14 mouse cellular contexts compared by ENCODE assay signal in genomic region chr17:87760315-87760714, GRCm38 (mm10). TPM values are rescaled to one million over a fixed set of nuclear protein-coding genes. Genes with fewer than 3 reads are reported as not detected.
"Had no signal": no experiment of that assay in that cellular context is flagged by ENCODE, and none has a peak within 500 bp of the region (broad histone marks: within the 10 kb centered on the region; RNA-seq: fewer than 3 reads in every experiment).

No protein-coding gene starts in this region.

- H3K4me3 ChIP-seq: limb, embryonic 12.5 days; liver, embryonic 13.5 days; midbrain, embryonic 12.5 days had no signal

- H3K27ac ChIP-seq: kidney, postnatal 0 days; limb, embryonic 12.5 days; liver, embryonic 13.5 days; midbrain, embryonic 12.5 days had no signal

- H3K27me3 ChIP-seq: limb, embryonic 12.5 days; liver, embryonic 13.5 days had no signal

- H3K4me1 ChIP-seq: limb, embryonic 12.5 days; liver, embryonic 13.5 days; midbrain, embryonic 12.5 days had no signal

- ATAC-seq: midbrain, embryonic 16.5 days had no signal

- DNase-seq: kidney, adult 9 months; liver; liver, embryonic 13.5 days; lung, adult 18-20 months; right cerebral cortex, postnatal 14 days; thymus, adult 18-20 months; thymus, postnatal 14 days had no signal

RNA-seq across cellular contexts. Expression of gene Kcnk12, which starts 37.5 kb away (rescaled TPM):
- total RNA-seq: megakaryocyte-erythroid progenitor cell, adult 5-6 weeks had no signal
- polyA plus RNA-seq: lung, embryonic 16.5 days; stomach, embryonic 16.5 days had no signal
